Mouse (Mus musculus) frontal cortex, postnatal 10 days (tissue): ENCODE measurements around the gene Ptgr2.
"Not testable (repeated sequence)": the region's sequence is repeated elsewhere in the genome, so short reads cannot be mapped to it uniquely, and the experiment has no call there.

Experiments used
- DNase-seq, 2 experiments: peaks; one replicate each; pipeline ENCODE4 v3.0.0; 2022; ENCODE audit warnings: low spot score in 2 of 2, mixed read lengths in 1 of 2

Ptgr2 gene

DNA sequence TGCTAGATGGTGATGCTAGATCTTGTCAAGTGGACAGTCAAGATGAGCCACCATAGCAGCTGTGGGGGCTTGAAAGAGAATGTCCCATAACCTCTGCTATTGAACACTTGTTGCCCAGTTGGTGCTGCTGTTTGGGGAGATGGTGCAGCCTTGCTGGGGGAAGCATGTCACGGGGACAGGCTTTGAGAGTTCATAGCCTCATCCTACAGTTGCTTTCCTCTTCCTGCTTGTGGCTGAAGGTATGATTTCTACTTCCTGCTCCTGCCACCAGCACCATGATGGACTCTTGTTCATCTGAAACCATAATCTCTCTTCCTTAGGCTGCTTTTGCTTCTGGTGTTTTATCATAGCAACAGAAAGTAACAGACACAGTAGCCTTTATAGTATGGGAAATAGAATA lies 19.5 kb downstream of the Ptgr2 start:
- DNase-seq = no peak

DNA sequence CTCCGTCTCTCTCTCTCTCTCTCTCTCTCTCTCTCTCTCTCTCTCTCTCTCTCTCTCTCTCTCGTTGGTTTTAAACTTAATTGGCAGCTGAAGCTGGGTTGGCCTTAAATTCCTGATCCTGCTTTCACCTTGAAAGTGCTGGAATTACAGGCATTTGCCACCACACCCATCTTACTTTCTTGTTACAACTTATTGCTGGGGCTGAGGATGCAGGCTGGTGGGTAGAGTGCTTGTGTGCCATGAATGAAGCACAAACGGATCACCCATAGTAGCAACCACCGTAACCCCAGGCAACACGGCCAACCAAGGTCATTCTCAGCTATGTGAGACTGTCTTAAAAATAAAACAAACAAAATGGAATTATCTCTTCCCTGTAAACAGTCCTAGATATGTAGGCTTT lies 26.3 kb downstream of the Ptgr2 start:
- DNase-seq = no peak

DNA sequence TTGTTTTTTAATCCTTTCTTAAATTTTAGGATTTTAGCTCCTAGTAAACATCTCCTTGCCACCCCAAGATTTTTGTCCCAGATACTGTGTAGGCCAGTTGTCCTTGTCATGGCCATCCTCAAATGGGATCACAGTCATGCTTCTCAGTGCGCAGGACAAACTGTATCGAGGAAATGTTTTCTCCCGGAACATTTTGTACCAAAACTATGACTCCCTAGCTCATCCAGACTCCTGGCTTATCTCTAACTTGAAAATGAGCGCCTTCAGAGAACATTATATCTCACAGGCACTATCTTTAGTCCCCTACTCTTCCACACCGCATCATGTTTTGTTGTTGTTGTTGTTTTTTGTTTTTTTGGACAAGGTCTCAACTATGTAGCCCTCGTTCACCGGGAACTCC lies 31.0 kb downstream of the Ptgr2 start:
- DNase-seq = no peak

DNA sequence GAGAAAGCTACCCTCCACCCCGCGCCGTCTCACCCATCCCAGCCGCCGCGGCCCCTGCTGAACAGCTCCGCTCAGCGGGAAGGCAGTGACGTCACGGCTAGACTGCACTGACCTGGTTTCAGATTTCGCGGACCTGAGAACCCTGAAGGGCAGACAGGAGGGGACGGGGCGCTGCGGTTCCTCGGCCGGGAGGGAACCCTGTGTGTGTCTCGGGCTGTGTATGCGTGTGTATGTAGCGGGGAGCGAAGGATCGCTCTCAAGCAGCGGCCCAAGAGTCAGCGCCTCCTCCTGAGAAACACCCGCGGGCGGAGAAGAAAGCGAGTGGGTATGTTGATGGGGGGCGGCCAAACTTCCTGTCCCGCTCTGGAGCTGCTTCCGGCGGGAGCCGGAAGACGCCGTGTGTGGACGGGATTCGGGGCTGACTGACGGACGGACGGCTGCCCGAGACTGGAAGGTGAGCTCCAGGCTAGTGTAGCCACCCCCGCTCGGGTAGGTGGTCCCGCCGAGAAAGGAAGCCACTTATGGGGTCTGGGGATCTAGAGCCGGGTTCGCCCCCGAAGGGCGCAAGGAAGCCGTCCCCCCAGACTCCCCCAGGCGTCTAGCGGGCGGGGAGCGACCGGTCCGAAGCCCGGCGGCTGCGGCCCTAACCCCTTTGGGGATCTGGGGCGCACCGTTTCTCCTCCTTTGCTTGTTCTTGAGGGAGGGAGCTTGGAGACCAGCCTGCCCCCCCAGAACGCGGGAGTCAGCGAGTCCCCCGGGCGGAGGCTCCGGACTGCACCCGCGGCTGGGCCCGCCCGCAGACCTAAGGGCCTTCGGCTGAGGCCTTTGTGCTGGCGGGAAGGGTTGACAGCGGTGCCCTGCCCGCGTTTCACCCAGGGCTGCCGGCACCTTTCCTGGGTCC lies 31.9 kb downstream of the Ptgr2 start, which contains the start of gene Zfp410:
Zfp410 (plus strand) TSS at position 132 of the 901 bp plus-strand sequence.
- peak; percentile 59 to 80 for DNase-seq

DNA sequence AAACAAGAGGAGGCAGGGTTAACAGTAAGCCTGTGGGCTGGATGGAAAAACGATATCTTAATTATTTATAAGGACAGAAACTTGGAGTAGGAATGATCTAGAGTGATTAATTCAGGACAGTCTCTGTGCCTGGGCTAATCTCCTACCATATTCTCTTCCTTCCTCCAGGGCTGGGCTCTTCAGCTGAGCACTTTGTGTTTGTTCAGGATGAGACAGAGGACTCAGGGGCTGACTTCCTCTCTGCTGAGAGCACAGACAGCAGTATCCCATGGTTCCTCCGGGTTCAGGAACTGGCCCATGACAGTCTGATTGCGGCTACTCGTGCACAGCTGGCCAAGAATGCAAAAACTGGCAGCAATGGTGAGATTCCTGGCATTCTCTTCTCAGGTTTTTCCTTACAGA lies 42.1 kb downstream of the Ptgr2 start:
- DNase-seq = no peak

DNA sequence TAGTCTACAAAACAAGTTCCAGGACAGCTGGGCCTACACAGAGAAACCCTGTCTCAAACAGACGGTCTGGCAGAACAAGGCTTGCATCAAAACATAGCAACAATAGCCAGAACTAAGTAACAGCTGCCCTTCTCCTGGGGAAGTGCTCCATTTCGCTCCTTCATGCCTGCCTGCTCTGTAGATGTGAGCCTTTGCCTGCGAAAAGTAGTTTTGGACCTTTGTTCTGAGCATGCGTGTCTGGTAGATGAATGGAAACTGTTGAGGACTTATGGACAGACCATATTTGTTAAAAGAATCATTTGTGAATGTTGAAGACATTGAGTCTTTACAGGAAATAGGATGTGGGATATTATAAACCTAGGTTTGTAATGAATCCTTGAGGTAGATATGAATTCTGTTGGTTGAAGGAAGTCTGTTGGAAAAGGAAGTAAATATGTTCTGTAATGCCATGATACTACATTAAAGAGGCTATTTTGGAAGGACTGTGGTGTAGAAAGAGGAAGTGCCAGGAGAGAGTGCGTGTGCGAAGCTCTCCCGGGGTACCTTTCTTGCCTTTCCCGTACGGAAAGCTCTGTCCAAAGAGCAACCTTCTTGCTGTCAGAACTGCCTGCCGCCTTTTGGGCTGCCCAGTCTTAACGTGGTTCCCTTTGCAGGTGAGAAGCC lies 52.1 kb downstream of the Ptgr2 start:
- no peak for DNase-seq

DNA sequence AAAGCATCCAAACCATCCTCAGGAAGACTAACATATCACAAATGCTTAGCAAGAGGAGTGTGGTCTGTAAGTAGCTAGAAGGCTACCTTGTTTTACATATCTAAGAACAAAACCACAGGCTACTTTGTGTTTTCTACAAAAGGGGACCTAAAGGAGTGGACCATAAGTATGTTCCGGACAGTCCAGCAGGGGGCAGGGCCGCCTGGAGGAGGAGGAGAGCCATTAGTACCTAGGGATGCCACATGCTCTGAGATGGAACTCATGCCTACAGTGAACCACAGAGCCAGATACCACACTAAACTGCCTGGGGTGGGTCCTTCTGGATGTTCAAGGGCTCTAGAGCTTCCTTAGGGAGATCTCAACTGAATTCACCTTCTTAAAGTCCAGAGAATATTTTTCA lies 62.2 kb downstream of the Ptgr2 start:
- DNase-seq = no peak

DNA sequence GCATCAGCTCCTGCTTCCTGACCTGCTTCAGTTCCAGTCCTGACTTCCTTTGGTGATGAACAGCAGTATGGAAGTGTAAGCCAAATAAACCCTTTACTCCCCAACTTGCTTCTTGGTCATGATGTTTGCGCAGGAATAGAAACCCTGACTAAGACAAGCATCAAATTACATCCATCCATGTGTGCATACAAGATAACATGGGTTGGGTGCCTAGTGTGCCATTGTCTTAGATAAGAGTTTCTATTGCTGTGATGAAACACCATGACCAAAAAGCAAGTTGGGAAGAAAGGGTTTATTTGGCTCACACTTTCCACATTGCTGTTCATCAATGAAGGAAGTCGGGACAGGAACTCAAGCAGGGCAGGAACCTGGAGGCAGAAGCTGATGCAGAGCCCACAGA lies 73.7 kb downstream of the Ptgr2 start:
- DNase-seq = not testable (repeated sequence)

DNA sequence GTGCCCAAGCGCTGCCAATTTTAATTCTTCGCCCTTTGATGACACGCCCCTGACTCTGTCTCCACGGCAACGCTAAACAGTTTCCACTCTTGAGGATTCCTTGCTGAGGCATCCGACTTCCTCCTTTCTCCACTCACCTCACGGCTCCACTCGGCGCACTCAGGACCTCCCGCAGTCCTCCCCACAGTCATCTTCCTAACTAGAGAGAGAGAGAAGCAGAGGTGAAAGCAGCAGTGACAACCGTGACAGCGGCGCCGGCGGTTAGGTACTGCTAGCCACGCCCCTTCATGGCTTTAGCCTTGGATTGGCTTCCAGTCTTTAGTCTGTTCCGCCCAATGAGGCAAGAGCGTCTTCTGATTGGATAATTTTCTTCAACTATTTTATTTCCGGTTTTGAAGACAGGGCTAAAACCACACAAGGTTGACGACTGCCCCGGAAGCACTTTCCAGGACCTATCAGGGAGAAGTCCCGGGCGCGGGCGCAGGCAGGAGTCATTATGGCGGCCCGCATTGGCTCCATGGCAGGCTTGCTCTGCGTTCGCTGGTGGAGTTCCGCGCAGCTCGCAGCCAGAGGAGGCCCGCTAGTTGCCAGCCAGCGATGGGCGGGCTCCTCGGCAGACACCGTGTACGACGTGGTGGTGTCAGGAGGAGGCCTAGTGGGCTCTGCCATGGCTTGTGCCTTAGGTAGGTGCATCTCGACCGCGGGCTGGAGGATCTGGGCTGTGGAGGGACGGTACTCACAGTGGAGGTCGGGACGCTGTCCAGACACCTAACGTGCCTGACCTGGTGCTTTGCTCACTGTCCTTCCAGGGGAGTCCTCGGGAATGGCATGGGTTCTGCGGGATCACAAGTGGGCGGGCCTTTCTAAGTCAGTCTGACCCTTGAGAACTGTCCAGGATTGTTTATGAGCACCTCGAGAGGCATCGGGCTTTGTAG lies 76.8 kb downstream of the Ptgr2 start, which contains the start of the genes Coq6 and Fam161b:
Coq6 (plus strand) TSS at position 103 of the 935 bp plus-strand sequence.
Fam161b (minus strand) TSS at position 279 of the 935 bp plus-strand sequence.
- DNase-seq = peak; percentile 94

DNA sequence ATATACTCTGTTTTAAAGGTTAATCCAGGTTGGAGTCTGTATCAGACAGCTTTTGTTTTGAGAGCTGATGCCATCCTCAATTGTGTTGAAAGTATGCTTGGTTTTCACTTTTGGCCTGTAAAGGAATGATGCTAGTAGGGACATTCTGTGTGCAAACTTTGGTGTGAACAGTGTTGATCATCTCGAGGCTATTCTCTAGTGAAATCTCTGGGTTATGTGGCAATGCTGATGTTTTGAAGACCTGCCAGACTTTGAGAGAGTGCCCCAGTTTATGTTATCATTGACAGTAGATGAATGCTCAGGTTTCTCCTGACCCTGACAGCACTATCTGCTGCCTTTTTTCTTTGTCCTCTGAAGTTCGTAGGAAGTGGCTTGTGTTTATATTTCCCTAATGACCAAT lies 77.8 kb downstream of the Ptgr2 start:
- DNase-seq = no peak

DNA sequence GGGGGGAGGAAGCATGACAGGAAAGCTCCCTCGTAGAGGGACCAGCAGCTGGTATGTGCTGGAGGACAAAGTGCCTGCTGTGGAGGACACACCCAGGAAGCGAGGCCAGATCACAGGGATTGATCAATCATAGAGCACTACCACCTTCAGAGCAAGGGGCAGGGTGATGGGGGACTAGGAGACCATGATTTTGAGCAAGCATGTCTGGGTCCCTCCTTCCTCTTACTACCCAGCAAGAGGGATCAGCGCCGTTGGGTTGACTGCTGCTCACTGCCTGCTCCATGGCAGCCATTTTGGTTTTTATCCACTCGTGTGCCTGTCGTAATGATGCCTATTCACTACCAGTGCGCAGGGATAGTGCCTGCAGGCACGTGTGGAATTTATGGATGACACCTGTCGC lies 79.3 kb downstream of the Ptgr2 start:
- no peak for DNase-seq

DNA sequence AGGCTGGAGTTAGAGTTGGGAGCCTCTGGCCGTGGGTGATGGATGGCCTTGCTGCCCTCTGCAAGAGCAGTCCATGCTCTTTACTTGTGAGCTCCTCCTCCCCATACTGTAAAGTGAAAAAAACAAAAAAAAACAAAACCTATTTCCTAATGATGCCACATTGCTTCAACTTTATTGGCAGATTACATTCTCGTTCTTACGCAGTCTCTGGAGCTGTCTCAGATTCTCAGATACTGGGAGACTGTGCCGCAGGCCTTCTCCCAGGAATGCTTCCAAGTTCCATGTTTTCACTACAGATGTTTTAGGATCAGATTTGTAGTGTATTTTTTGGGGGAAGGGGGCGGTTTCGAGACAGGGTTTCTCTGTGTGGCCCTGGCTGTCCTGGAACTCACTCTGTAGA lies 80.1 kb downstream of the Ptgr2 start:
- no peak for DNase-seq
